Mouse (Mus musculus): ENCODE data around the gene Clip4.
A peak's percentile ranks its signal among the peaks of the same experiment; 100 is the strongest.

Gene Clip4

GRCm38 (mm10) chr17:71791622-71792021 is 23.3 kb downstream of the Clip4 start:
- DNase-seq (ENCODE audit: low read depth, low spot score), result no peak

DNA sequence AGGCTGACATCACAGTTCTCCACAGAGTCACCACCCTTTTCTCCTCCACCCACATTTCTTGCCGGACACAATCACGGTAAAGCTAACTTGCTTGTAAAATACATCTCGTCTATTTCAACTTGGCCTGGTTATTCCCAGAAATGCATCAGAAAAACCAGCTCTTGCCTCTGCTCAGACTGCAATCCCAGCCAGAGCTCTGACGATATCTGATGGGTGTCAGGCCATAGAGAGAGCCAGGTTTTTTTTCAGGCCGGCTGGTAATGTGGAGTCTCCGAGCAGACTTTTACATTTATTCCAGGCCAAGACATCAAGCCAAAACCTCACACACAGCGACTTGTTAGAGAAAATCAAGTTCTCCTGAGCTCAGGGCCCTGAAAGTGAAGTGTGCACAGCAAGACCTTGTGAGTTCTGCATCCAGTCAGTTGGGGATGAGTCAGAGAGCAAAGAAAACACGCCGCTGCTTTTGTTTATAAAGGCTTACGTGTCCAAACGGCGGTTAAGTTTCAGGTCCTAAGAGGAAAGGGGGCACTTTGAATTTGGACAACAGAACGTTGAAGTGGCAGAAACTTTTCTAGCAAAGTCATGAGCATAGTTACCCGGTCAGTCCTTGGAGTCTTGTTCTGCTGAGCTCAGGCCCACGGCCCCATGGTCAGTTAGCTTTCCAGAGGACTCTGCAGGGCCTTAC is 27.4 kb downstream of the Clip4 start:
- no peak for DNase-seq (ENCODE audit: low read depth, low spot score)

DNA sequence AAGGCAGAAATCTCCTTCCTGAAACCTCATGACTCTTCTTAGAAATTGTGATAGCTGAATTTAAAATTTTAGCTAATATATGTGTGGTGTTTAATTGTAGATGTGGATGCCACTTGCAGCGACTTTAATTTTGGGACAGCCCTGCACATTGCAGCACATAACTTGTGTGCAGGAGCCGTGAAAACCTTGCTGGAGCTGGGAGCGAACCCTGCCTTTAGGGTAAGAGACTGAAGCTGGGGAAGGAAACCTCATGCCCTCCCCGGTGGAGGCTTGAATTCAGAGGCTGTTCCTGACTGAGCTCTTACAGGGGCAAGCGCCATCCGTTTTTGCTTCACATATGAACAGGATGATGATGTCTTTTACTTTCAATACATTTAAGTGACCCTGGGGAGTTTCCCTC is 35.2 kb downstream of the Clip4 start:
- DNase-seq (ENCODE audit: low read depth, low spot score), result no peak

- no peak for DNase-seq (ENCODE audit: low read depth, low spot score)
Observed at GRCm38 (mm10) chr17:71803876-71804275, 35.6 kb downstream of the Clip4 start.

- no peak for DNase-seq (ENCODE audit: low read depth, low spot score)
Observed at GRCm38 (mm10) chr17:71811070-71811469, 42.8 kb downstream of the Clip4 start.

DNA sequence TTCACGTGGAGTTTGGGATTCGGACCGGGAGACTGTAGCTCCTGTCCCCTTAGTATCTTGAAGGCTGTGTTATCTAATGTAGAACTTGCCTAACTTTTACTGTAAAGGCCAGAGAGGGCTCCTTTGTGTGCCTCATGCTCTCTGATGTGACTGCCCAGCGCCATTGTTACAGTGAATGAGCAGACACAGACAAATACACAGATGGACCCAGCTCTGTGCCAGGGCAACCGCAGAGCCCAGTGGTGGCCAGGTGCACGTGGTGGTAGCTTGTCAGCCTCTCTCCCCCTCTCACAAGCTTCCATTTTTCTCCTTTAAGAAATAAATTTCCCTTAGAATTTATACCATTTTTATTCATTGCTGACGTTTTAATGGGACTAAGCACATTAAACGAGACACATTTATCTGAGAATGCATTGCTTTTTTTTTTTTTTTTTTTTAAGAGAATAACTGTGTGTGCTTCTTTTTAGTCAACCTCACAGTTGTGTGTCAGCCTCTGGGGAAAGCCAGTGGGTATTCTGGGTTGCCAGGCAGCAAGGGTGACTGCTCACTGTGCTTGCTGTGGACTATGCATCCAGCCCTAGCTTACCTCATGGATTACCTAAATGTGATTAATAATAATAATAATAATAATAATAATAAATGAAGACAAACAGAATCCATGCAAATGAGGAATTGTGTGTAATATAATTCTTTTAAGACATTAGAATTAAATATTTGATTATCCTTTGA is 48.0 kb downstream of the Clip4 start:
- no peak for DNase-seq (ENCODE audit: low read depth, low spot score)

- no peak for DNase-seq (ENCODE audit: low read depth, low spot score)
Observed at GRCm38 (mm10) chr17:71823622-71824306, 55.5 kb downstream of the Clip4 start.

GRCm38 (mm10) chr17:71826603-71827002 is 58.3 kb downstream of the Clip4 start:
- no peak for DNase-seq (ENCODE audit: low read depth, low spot score)

- DNase-seq (ENCODE audit: low read depth, low spot score), result peak; percentile 16
Observed at GRCm38 (mm10) chr17:71827627-71828026, 59.4 kb downstream of the Clip4 start.

GRCm38 (mm10) chr17:71828647-71829414 is 60.6 kb downstream of the Clip4 start:
- DNase-seq (ENCODE audit: low read depth, low spot score), result no peak

DNA sequence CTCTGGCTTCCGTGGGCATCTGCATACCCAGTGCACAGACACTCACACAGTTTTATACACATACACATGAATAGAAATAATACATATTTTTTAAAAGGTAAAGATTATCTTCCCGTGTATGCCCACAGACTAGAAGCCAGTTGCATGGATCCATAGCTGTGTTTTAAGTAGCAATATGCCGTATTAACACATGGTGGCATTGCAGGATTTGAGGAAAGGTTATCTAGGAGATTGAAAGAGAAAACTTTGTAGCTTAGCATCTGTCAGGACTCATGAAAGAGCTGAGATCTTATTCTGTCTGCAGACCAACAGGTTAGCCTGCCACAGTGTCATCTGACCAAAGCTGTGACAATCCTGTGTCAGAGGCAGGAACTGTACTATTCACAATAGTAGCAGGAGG is 63.7 kb downstream of the Clip4 start:
- DNase-seq (ENCODE audit: low read depth, low spot score), result no peak

GRCm38 (mm10) chr17:71862184-71862583 is 93.9 kb downstream of the Clip4 start:
- DNase-seq (ENCODE audit: low read depth, low spot score), result no peak

GRCm38 (mm10) chr17:71862895-71863294 is 94.6 kb downstream of the Clip4 start:
- DNase-seq (ENCODE audit: low read depth, low spot score), result no peak

DNA sequence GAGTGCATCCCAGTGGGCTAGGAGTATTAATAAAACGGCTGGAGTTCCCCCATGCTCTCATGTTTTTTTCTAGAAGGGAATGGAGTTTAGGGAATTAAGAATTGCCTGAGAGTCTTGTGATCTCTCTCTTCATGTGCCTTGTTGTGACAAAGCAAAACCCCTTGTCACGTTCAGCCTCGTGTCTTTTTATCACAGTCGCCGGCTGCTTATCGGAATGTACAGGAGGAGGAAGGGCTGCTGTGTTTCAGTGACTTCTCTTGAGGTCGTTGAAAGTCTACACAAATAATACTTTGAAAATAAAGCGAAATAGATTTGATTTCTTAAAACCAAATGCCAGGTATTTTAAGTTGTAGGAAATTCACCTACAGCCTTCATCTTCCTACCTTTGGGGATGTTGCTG is 95.8 kb downstream of the Clip4 start:
- no peak for DNase-seq (ENCODE audit: low read depth, low spot score)

DNA sequence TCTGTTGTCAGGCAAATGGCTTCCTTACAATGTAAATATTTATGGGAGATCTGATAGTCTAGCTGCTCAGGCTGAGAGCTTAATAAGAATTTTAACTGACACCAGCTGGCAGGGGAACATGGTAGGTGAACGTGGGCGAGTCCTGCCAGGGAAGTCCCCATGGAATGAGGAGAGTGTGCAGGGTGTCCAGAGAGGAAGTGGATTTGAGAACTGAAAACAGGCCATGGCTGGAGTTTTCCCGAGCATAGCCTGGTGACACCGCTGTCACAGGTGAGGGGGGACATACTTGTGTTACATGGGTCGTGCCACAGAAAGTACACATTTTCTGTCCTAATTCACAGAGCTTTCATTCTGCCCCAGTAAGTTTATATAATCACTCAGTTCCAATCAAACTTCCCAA is 97.2 kb downstream of the Clip4 start:
- DNase-seq (ENCODE audit: low read depth, low spot score), result no peak

DNA sequence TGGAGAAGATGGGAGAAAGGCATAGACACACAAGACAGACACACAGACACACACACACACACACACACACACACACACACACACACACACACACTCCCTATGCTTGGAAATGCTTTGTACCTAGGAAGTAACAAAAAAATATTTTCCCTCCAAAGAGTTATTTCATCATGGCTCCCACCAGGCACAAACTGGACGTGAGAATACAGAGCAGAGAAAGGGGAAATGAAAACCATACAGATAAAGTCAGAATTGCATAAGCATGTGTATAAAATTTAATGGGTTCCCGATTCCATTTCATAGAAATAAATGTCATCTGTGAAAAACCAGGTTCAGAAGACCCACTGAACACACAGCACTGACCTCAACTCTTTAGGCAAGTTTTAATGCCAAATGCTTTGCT is 99.6 kb downstream of the Clip4 start:
- no peak for DNase-seq (ENCODE audit: low read depth, low spot score)

- DNase-seq (ENCODE audit: low read depth, low spot score), result no peak
Observed at GRCm38 (mm10) chr17:71868828-71869227, 100.6 kb downstream of the Clip4 start.

GRCm38 (mm10) chr17:71869372-71870231 is 101.3 kb downstream of the Clip4 start:
- peak; percentile 13 for DNase-seq (ENCODE audit: low read depth, low spot score)

DNA sequence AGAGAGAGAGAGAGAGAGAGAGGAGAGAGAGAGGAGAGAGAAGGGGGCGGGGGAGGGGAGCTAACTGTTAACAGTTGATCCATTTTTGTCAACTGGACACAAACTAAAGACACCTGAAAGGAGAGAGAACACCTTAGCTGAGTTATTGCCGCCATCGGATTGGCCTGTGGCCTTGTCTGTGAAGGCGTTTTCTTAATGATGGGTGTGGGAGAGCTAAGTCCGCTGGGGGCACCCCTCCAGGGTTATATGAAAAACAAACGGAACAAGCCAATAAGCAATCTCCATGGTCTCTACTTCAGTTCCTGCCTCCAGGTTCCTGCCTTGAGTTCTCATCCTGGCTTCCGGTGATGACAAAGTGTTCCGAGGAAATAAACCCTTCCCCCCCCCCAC is 102.0 kb downstream of the Clip4 start:
- no peak for DNase-seq (ENCODE audit: low read depth, low spot score)

DNA sequence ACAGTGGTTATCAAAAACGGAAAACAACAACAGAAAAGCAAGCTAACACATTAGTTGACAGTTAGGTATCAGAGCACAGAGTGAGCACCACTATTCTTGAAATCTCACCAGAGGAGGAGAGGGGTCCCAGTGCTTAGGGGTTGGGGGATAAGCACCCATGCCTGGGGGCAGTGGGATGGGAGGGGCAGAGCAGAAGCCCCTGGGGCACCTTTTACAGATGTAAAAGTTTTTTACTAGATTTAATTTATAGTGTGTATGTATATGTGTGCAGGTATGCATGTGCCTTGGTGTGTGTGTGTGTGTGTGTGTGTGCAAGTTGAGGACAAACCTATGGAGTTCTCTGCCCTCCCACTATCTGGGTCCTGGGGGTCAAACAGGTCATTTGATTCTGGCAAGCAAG is 102.4 kb downstream of the Clip4 start:
- no peak for DNase-seq (ENCODE audit: low read depth, low spot score)

DNA sequence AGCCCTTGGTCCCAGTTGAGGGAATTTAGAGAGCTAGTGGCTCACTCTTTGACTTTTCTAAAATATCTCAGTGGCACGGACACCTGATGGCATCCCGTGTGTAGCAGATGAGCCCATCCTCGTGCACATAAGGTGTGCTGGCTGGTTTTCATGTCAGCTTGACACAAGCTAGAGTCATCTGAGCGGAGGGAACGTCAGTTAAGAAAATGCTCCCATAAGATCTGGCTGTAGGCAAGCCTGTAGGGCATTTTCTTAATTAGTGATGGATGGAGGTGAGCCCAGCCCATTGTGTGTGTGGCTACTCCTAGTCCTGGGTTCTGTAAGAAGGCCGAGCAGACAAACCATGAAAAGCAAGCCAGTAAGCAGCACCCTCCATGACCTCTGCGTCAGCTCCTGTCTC is 103.7 kb downstream of the Clip4 start:
- DNase-seq (ENCODE audit: low read depth, low spot score), result no peak

Data from retina, postnatal 7 days (tissue).